Mouse (Mus musculus): Measurements from ENCODE around the gene Taf5l.

- TF ChIP-seq CTCF (conservative IDR thresholded peaks at IDR 0.05; ENCODE audit: insufficient read depth, insufficient read length, low read depth, low read length) (no peak), POLR2A (IDR thresholded peaks at IDR 0.05; ENCODE audit: low read depth, low read length) (no peak)
These were observed 67.5 kb downstream of the Taf5l start for GRCm38 (mm10) chr8:123953686-123954085.
